Mouse (Mus musculus) cerebellum, adult 2 months (tissue): ENCODE results near the gene Tdo2. TPM values are rescaled to one million over a fixed set of nuclear protein-coding genes. Genes with fewer than 3 reads are reported as not detected.

Experiments
- DNase-seq, 2 experiments: peaks; one replicate each; pipeline ENCODE4 v3.0.0; 2021
- H3K27ac ChIP-seq: fragments of 200-500 bp; 2 replicates; pipeline ENCODE4 v1.5.1; 2012; ENCODE audit warnings: low read length, control low read depth, inconsistent platforms; ENCODE audit not compliant: insufficient read depth
- H3K27me3 ChIP-seq: fragments of 200-500 bp; 2 replicates; pipeline ENCODE4 v1.6.1; 2012; ENCODE audit warnings: inconsistent platforms, mild to moderate bottlenecking, low read length, moderate library complexity; ENCODE audit not compliant: control insufficient read depth, insufficient read depth
- H3K4me1 ChIP-seq: fragments of 200-500 bp; 2 replicates; pipeline ENCODE4 v1.6.1; 2011; ENCODE audit warnings: low read length; ENCODE audit not compliant: control insufficient read depth, insufficient read depth
- H3K4me3 ChIP-seq: fragments of 200-500 bp; replicated peaks from 2 replicates; pipeline ENCODE3; 2011; ENCODE audit warnings: mild to moderate bottlenecking, low read depth, low read length, control low read depth; ENCODE audit not compliant: insufficient read depth
- CTCF ChIP-seq: fragments of 200-500 bp; IDR thresholded peaks from 2 replicates; pipeline ENCODE4 v1.5.1; 2011; ENCODE audit warnings: low read depth, mild to moderate bottlenecking, control low read depth, low read length, moderate library complexity, borderline replicate concordance; ENCODE audit not compliant: insufficient read depth
- POLR2A ChIP-seq: fragments of 200-500 bp; IDR thresholded peaks from 2 replicates; pipeline ENCODE4 v1.6.1; 2011; ENCODE audit warnings: low read length, control low read depth, borderline replicate concordance; ENCODE audit not compliant: insufficient read depth
- WGBS: fragments of 180-500 bp; shearing (Covaris S2); methylation state at CpG from one replicate; pipeline ENCODE4 v1.1.7; 2018; 5-methylcytosine and 5-hydroxymethylcytosine counted together
- polyA plus RNA-seq: library from polyadenylated mRNA; depleted of rRNA; stranded (reverse); fragments of >200 nt; gene quantifications from 2 replicates; pipeline ENCODE4 v1.2.3, GENCODE M21; 2012; rRNA removed

Gene Tdo2
- polyA plus RNA-seq, 1 experiment: 3.2 TPM

GRCm38 (mm10) chr3:81910286-81911036 is 65.5 kb downstream of the Tdo2 start:
- TF ChIP-seq POLR2A (no peak), CTCF (no peak)
- no peak for DNase-seq
- H3K4me1 ChIP-seq: no peaks in the 10 kb centered on the region
- no peak overlapping the region for H3K4me3 ChIP-seq
- WGBS: 14% methylated on average over 6 of the region's 6 CpGs
- H3K27ac ChIP-seq: no peak overlapping the region
- H3K27me3 ChIP-seq: no peaks in the 10 kb centered on the region

Other genes starting within 250 kb of the Tdo2 start
- 18.9 and 19.4 TPM in 2 replicates for gene Ctso, start 43.6 kb downstream of the Tdo2 start, polyA plus RNA-seq
- 0.06 TPM in 1 of 2 replicates, not detected in the other for gene Asic5, start 6.1 kb upstream of the Tdo2 start, polyA plus RNA-seq
- gene Gucy1b1, start 98.5 kb upstream of the Tdo2 start, polyA plus RNA-seq: 51.7 and 58.1 TPM in 2 replicates
- gene Gucy1a1, start 169.6 kb upstream of the Tdo2 start, polyA plus RNA-seq: 24.2 and 25.2 TPM in 2 replicates